Mouse (Mus musculus) thymus, postnatal 25 days (tissue): Measurements from ENCODE around the gene Camta1.
"Not testable (repeated sequence)": the region's sequence is repeated elsewhere in the genome, so short reads cannot be mapped to it uniquely, and the experiment has no call there.

Source experiments
- DNase-seq: peaks from one replicate; pipeline ENCODE4 v3.0.0; 2022

The Camta1 gene

GRCm38 (mm10) chr4:151017356-151017755 lies 844.3 kb downstream of the Camta1 start:
- DNase-seq: not testable (repeated sequence)

GRCm38 (mm10) chr4:151015946-151016345 lies 845.7 kb downstream of the Camta1 start:
- no peak for DNase-seq

- DNase-seq: no peak
Measured at GRCm38 (mm10) chr4:151010316-151010715, 851.4 kb downstream of the Camta1 start.

GRCm38 (mm10) chr4:151006945-151007344 lies 854.7 kb downstream of the Camta1 start:
- peak; percentile 67 for DNase-seq

- DNase-seq: peak; percentile 21
Measured at GRCm38 (mm10) chr4:151005656-151006318, 855.9 kb downstream of the Camta1 start.

- DNase-seq: no peak
Measured at GRCm38 (mm10) chr4:151001397-151001796, 860.3 kb downstream of the Camta1 start.

- DNase-seq: no peak
Measured at GRCm38 (mm10) chr4:150998626-150999025, 863.0 kb downstream of the Camta1 start.

- no peak for DNase-seq
Measured at GRCm38 (mm10) chr4:150996797-150997196, 864.9 kb downstream of the Camta1 start, which contains the start of gene Uts2. TSS of gene Uts2 (plus strand) at chr4:150997097.

GRCm38 (mm10) chr4:150990148-150990547 lies 871.5 kb downstream of the Camta1 start:
- DNase-seq: peak; percentile 31

- DNase-seq: no peak
Measured at GRCm38 (mm10) chr4:150980153-150980552, 881.5 kb downstream of the Camta1 start.

- DNase-seq: no peak
Measured at GRCm38 (mm10) chr4:150979455-150979854, 882.2 kb downstream of the Camta1 start.

GRCm38 (mm10) chr4:150978156-150978910 lies 883.3 kb downstream of the Camta1 start:
- no peak for DNase-seq

GRCm38 (mm10) chr4:150975145-150975544 lies 886.5 kb downstream of the Camta1 start:
- DNase-seq: no peak

- DNase-seq: no peak
Measured at GRCm38 (mm10) chr4:150973264-150973663, 888.4 kb downstream of the Camta1 start.

- DNase-seq: no peak
Measured at GRCm38 (mm10) chr4:150968956-150969355, 892.7 kb downstream of the Camta1 start.

GRCm38 (mm10) chr4:150966556-150966955 lies 895.1 kb downstream of the Camta1 start:
- DNase-seq: peak; percentile 70

GRCm38 (mm10) chr4:150965555-150965951 lies 896.1 kb downstream of the Camta1 start:
- DNase-seq: no peak

- peak; percentile 92 for DNase-seq
Measured at GRCm38 (mm10) chr4:150964635-150965554, 896.8 kb downstream of the Camta1 start.

- no peak for DNase-seq
Measured at GRCm38 (mm10) chr4:150963711-150964110, 898.0 kb downstream of the Camta1 start.

- DNase-seq: no peak
Measured at GRCm38 (mm10) chr4:150962231-150962630, 899.4 kb downstream of the Camta1 start.

- no peak for DNase-seq
Measured at GRCm38 (mm10) chr4:150958536-150958935, 903.1 kb downstream of the Camta1 start.

- no peak for DNase-seq
Measured at GRCm38 (mm10) chr4:150957106-150957458, 904.6 kb downstream of the Camta1 start.
